Mouse (Mus musculus) kidney, postnatal 36 days (tissue): ENCODE results near the gene Dhx34.
"Not testable (repeated sequence)": the region's sequence is repeated elsewhere in the genome, so short reads cannot be mapped to it uniquely, and the experiment has no call there.

Experiments used
- DNase-seq, 2 experiments: peaks; one replicate each; pipeline ENCODE4 v3.0.0; 2021 to 2022; ENCODE audit warnings: mixed read lengths in 2 of 2

Gene Dhx34

GRCm38 (mm10) chr7:16221582-16222272 lies at the start of gene Dhx34:
TSS of gene Dhx34 (minus strand) at chr7:16222037.
- DNase-seq = peak; percentile 96 to 98

- no peak for DNase-seq
These were observed 49.3 kb upstream of the Dhx34 start for GRCm38 (mm10) chr7:16271139-16271538.

- not testable (repeated sequence) for DNase-seq
These were observed 44.8 kb upstream of the Dhx34 start for GRCm38 (mm10) chr7:16266593-16266992.

GRCm38 (mm10) chr7:16265856-16266255 lies 44.0 kb upstream of the Dhx34 start:
- DNase-seq = no peak

GRCm38 (mm10) chr7:16263843-16264242 lies 42.0 kb upstream of the Dhx34 start:
- DNase-seq = no peak

- DNase-seq = peak; percentile 85 to 95
These were observed 41.4 kb upstream of the Dhx34 start for GRCm38 (mm10) chr7:16263015-16263787.

- DNase-seq = no peak
These were observed 39.3 kb upstream of the Dhx34 start for GRCm38 (mm10) chr7:16261097-16261496.

GRCm38 (mm10) chr7:16259110-16259590 lies 37.3 kb upstream of the Dhx34 start, which contains the start of gene C5ar1:
TSS of gene C5ar1 (minus strand) at chr7:16259540.
- no peak for DNase-seq

- no peak for DNase-seq
These were observed 36.0 kb upstream of the Dhx34 start for GRCm38 (mm10) chr7:16257830-16258229.

- not testable (repeated sequence) for DNase-seq
These were observed 34.1 kb upstream of the Dhx34 start for GRCm38 (mm10) chr7:16255963-16256362.

- no peak for DNase-seq
These were observed 32.4 kb upstream of the Dhx34 start for GRCm38 (mm10) chr7:16254195-16254594.

- DNase-seq = no peak
These were observed 28.9 kb upstream of the Dhx34 start for GRCm38 (mm10) chr7:16250687-16251086.

- no peak for DNase-seq
These were observed 24.1 kb upstream of the Dhx34 start for GRCm38 (mm10) chr7:16245958-16246357.

GRCm38 (mm10) chr7:16244067-16244466 lies 22.2 kb upstream of the Dhx34 start, which contains the start of gene C5ar2:
TSS of gene C5ar2 (minus strand) at chr7:16244154.
- DNase-seq = no peak

GRCm38 (mm10) chr7:16242198-16242597 lies 20.4 kb upstream of the Dhx34 start:
- DNase-seq = no peak

GRCm38 (mm10) chr7:16241787-16242186 lies 19.9 kb upstream of the Dhx34 start:
- DNase-seq = no peak

GRCm38 (mm10) chr7:16240978-16241303 lies 19.1 kb upstream of the Dhx34 start:
- no peak for DNase-seq

- no peak for DNase-seq
These were observed 18.6 kb upstream of the Dhx34 start for GRCm38 (mm10) chr7:16240281-16240977.

- peak in 1 of 2 experiments; percentile 16 for DNase-seq
These were observed 17.7 kb upstream of the Dhx34 start for GRCm38 (mm10) chr7:16239554-16239997.

GRCm38 (mm10) chr7:16229869-16230268 lies 8.0 kb upstream of the Dhx34 start:
- DNase-seq = peak; percentile 73 to 82

GRCm38 (mm10) chr7:16213986-16214385 lies 7.9 kb downstream of the Dhx34 start:
- no peak for DNase-seq

GRCm38 (mm10) chr7:16213196-16213595 lies 8.6 kb downstream of the Dhx34 start:
- peak in 1 of 2 experiments; percentile 39 for DNase-seq

- DNase-seq = peak in 1 of 2 experiments; percentile 50
These were observed 10.9 kb downstream of the Dhx34 start for GRCm38 (mm10) chr7:16210862-16211365.
